Mouse (Mus musculus) lung, postnatal 0 days (tissue): Measurements from ENCODE around the gene Sept4.

Experiments
- CTCF ChIP-seq: IDR thresholded peaks from 2 replicates; pipeline ENCODE4 v1.5.1; 2016; ENCODE audit warnings: antibody characterized with exemption, mild to moderate bottlenecking
- EP300 ChIP-seq: IDR thresholded peaks from 2 replicates; pipeline ENCODE4 v1.6.1; 2016; ENCODE audit warnings: antibody characterized with exemption, mild to moderate bottlenecking, control low read depth

DNA sequence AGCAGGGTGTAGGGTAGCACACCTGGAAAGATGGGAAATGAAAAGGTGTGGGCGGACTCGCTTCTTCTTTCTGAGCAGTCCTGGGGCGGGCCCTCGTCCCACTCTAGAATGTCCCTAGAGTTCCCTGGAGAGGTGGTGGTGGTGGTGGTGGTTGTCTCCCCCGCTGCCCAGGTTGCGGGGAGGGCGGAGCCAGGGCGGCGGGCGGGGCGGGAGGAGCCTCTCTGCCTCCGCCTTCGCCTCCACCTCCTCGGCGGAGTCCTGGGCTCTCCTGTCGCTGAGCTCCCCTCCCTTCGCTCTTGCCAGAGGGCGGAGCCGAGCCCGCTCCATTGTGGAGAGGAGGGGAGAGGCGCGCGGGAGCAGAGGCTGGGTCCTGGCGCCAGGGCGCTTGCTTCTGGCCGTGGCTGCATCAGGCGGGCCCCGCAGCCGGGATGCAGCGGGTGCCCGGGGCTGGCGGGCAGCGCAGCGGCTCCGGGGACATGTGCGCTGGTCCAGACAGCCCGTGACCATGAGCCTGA is 26.7 kb downstream of the Sept4 start:
- TF ChIP-seq CTCF (peak; percentile 38; the same call in 1 of the 2 replicates), EP300 (no peak)
